Mouse (Mus musculus): ENCODE data around the gene Gja5. TPM values are rescaled to one million over a fixed set of nuclear protein-coding genes. Genes with fewer than 3 reads are reported as not detected.
A peak's percentile ranks its signal among the peaks of the same experiment; 100 is the strongest.

Gene Gja5
- 26.8 and 28.6 TPM in 2 replicates for polyA plus RNA-seq (2015; fragmentation: Nextera tagmentation; extraction: Ambion mirVana)

DNA sequence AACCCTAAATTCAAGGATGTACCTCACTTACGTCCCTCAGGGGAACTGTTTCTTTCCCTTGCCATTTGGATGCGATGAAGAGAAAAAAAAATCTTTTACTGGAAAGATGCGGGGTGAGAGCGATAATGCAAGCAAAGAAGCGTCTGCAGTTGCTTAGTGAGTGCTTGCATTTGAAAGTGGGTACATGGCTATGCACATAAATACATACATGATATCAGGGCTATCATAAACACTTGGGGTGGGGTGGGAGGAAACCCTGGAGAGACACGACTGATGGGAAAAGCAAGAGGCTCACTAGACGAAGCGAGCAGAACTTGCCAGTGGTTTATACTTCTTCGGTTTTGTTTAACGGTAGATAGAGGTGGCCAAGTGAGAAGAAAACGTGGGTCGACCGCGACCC, at the start of gene Gja5:
Gene Gja5 (plus strand): TSS at position 301 of the 400 bp plus-strand sequence.
- peak within 1 kb of the TSS; percentile 90 for H3K9ac ChIP-seq (ENCODE audit: low read length)
- no peak within 1 kb of the TSS for H3K27ac ChIP-seq (ENCODE audit: low read length)
- H3K27me3 ChIP-seq (ENCODE audit: control insufficient read depth, insufficient read depth, low read depth, low read length): peaks cover 4% of the 10 kb centered on the region; the same call in 1 of the 2 replicates
- WGBS: 12% methylated on average over 14 of the region's 14 CpGs
- H3K4me3 ChIP-seq (ENCODE audit: low read length): peak within 1 kb of the TSS; percentile 100
- peak within 1 kb of the TSS; percentile 91 for H3K4me2 ChIP-seq (ENCODE audit: low read depth, low read length)
- H3K4me1 ChIP-seq (replicated peaks; ENCODE audit: control insufficient read depth, insufficient read depth, low read length): peaks cover 6% of the 10 kb centered on the region
- H3K9me3 ChIP-seq (ENCODE audit: control insufficient read depth, low read length): no peaks in the 10 kb centered on the region
- no peaks in the 10 kb centered on the region for H3K36me3 ChIP-seq (ENCODE audit: control insufficient read depth, insufficient read depth, low read length)
- no peak for ATAC-seq (ENCODE audit: low read depth)

DNA sequence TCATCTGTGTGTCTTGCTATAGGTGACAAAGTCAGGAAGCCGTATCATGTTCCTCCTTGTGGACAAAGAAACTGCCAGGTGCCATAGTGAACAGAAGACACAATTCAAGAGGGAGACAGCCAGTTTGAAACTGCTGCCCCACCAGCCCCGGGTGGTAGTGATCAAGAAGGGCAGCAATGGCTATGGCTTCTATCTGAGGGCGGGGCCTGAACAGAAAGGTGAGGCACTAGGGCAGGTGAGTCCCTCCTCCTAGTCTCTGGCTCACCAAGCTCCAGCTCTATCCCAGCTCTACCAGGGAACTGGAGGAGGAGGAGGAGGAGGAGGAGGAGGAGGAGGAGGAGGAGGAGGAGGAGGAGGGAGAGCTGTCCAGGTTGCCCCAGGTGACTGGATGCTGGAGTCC, 48.7 kb upstream of the Gja5 start:
- no peak for ATAC-seq (ENCODE audit: low read depth)
- WGBS: 73% methylated on average over 3 of the region's 3 CpGs
- H3K4me3 ChIP-seq (ENCODE audit: low read length): no peak overlapping the region
- H3K9ac ChIP-seq (ENCODE audit: low read length): no peak overlapping the region
- H3K27ac ChIP-seq (ENCODE audit: low read length): no peak overlapping the region
- H3K4me1 ChIP-seq (replicated peaks; ENCODE audit: control insufficient read depth, insufficient read depth, low read length): no peaks in the 10 kb centered on the region
- H3K27me3 ChIP-seq (ENCODE audit: control insufficient read depth, insufficient read depth, low read depth, low read length): no peaks in the 10 kb centered on the region
- H3K4me2 ChIP-seq (ENCODE audit: low read depth, low read length): no peak overlapping the region
- H3K36me3 ChIP-seq (ENCODE audit: control insufficient read depth, insufficient read depth, low read length): no peaks in the 10 kb centered on the region
- no peaks in the 10 kb centered on the region for H3K9me3 ChIP-seq (ENCODE audit: control insufficient read depth, low read length)

DNA sequence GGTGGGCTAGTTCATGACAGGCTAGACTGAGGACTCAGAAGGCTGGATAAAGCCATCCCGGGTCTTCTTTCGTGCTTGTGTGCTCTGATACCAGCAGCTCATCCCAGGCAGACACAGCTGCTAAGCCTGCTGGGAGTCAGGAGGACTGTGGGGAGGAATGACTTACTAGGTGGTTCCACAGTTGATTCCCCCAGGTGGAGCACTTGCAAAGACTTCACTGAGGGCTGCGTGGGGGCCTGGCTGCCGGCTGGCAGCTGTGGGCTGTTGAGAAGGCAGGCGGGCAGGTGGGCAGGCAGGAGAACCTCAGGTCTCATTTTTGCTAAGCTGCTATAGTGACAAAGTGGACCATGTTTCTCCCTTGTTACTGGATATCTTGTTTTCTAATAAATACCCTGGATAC, 44.0 kb upstream of the Gja5 start:
- WGBS: 84% methylated on average over 5 of the region's 5 CpGs

DNA sequence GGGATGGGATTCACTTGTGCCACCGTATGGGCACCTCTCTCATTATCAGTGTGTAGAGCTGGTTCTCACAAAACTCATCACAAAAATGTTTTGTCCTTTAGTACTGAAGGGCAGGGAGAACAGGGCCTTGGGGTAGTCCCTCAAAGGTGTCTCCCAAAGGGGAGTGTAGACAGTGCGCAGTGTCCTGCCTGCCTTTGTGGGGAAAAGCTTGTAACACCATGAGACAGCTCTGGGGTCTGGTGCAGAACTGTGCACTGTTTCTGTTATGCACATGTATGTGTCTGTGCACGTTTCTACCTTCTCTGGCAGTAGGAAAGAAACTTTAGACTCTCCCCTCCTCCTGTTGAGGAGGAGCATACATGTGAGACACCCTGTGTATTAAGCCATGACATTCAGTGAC, 36.6 kb upstream of the Gja5 start:
- Histone ChIP-seq H3K27me3 (ENCODE audit: control insufficient read depth, insufficient read depth, low read depth, low read length) (no peaks in the 10 kb centered on the region), H3K9me3 (ENCODE audit: control insufficient read depth, low read length) (no peaks in the 10 kb centered on the region), H3K4me2 (ENCODE audit: low read depth, low read length) (no peak overlapping the region), H3K27ac (ENCODE audit: low read length) (no peak overlapping the region), H3K4me1 (replicated peaks; ENCODE audit: control insufficient read depth, insufficient read depth, low read length) (no peaks in the 10 kb centered on the region), H3K4me3 (ENCODE audit: low read length) (no peak overlapping the region), H3K9ac (ENCODE audit: low read length) (no peak overlapping the region), H3K36me3 (ENCODE audit: control insufficient read depth, insufficient read depth, low read length) (peaks cover 17% of the 10 kb centered on the region)
- 89% methylated on average over 3 of the region's 3 CpGs for whole genome bisulfite sequencing
- no peak for ATAC-seq (ENCODE audit: low read depth)

More for the DNA sequence above, 44.0 kb upstream of the Gja5 start:
- no peaks in the 10 kb centered on the region for H3K9me3 ChIP-seq (ENCODE audit: control insufficient read depth, low read length)
- no peak overlapping the region for H3K4me2 ChIP-seq (ENCODE audit: low read depth, low read length)
- H3K36me3 ChIP-seq (ENCODE audit: control insufficient read depth, insufficient read depth, low read length): no peaks in the 10 kb centered on the region
- no peaks in the 10 kb centered on the region for H3K27me3 ChIP-seq (ENCODE audit: control insufficient read depth, insufficient read depth, low read depth, low read length)
- no peak overlapping the region for H3K27ac ChIP-seq (ENCODE audit: low read length)
- H3K4me3 ChIP-seq (ENCODE audit: low read length): no peak overlapping the region
- no peaks in the 10 kb centered on the region for H3K4me1 ChIP-seq (replicated peaks; ENCODE audit: control insufficient read depth, insufficient read depth, low read length)
- no peak for ATAC-seq (ENCODE audit: low read depth)
- H3K9ac ChIP-seq (ENCODE audit: low read length): no peak overlapping the region

- peaks cover 22% of the 10 kb centered on the region for H3K36me3 ChIP-seq (ENCODE audit: control insufficient read depth, insufficient read depth, low read length)
- no peaks in the 10 kb centered on the region for H3K9me3 ChIP-seq (ENCODE audit: control insufficient read depth, low read length)
- H3K9ac ChIP-seq (ENCODE audit: low read length): no peak overlapping the region
- no peaks in the 10 kb centered on the region for H3K27me3 ChIP-seq (ENCODE audit: control insufficient read depth, insufficient read depth, low read depth, low read length)
- no peak overlapping the region for H3K4me2 ChIP-seq (ENCODE audit: low read depth, low read length)
- ATAC-seq (ENCODE audit: low read depth): no peak
- WGBS: 89% methylated on average over 8 of the region's 8 CpGs
- H3K4me3 ChIP-seq (ENCODE audit: low read length): no peak overlapping the region
- no peaks in the 10 kb centered on the region for H3K4me1 ChIP-seq (replicated peaks; ENCODE audit: control insufficient read depth, insufficient read depth, low read length)
- H3K27ac ChIP-seq (ENCODE audit: low read length): no peak overlapping the region
Measured at GRCm38 (mm10) chr3:96868566-96868965, 35.9 kb upstream of the Gja5 start.

DNA sequence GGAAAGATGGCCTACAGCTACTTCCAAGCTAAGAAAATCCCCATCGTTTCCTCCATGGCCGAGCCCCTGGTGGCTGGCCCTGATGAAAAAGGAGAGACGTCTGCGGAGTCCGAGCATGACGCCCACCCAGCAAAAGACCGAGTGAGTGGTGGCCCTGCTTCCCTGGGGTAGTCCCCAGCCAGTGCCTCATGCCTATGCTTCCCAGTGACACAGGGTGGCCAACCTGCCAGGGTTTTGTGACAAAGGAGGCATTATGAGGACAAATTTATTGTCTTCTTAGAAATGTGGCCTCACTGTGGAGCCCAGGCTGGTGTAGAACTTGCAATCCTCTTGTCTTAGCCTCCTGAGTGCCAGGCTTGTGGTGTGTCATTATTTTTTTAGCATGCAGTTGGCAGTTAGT, 35.4 kb upstream of the Gja5 start:
- Histone ChIP-seq H3K9me3 (ENCODE audit: control insufficient read depth, low read length) (no peaks in the 10 kb centered on the region), H3K4me1 (replicated peaks; ENCODE audit: control insufficient read depth, insufficient read depth, low read length) (no peaks in the 10 kb centered on the region), H3K36me3 (ENCODE audit: control insufficient read depth, insufficient read depth, low read length) (peaks cover 22% of the 10 kb centered on the region), H3K4me2 (ENCODE audit: low read depth, low read length) (no peak overlapping the region), H3K27ac (ENCODE audit: low read length) (no peak overlapping the region), H3K9ac (ENCODE audit: low read length) (no peak overlapping the region), H3K27me3 (ENCODE audit: control insufficient read depth, insufficient read depth, low read depth, low read length) (no peaks in the 10 kb centered on the region), H3K4me3 (ENCODE audit: low read length) (no peak overlapping the region)
- WGBS: 95% methylated on average over 7 of the region's 7 CpGs
- ATAC-seq (ENCODE audit: low read depth): no peak

DNA sequence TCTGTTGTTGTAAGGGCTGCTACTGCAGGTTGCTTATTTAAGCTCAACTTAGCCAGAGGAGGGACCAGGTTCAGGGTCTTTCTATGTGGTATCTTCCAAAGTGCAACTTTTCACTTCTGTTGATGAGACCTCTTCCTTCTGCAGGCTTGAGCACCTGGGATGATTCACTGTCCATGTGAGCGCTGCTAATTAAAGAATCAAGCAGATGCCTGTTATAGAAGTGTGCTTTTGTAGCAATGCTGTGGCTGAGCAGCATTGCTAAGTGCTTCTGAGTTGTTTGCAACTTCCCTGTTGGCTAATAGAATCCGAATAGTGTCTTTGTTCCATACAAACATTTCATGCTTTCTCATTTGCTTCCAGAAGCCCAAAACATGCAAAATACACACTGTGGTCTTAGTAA, 34.2 kb upstream of the Gja5 start:
- ATAC-seq (ENCODE audit: low read depth): no peak
- Histone ChIP-seq H3K4me2 (ENCODE audit: low read depth, low read length) (no peak overlapping the region), H3K27ac (ENCODE audit: low read length) (no peak overlapping the region), H3K9ac (ENCODE audit: low read length) (no peak overlapping the region), H3K36me3 (ENCODE audit: control insufficient read depth, insufficient read depth, low read length) (peaks cover 22% of the 10 kb centered on the region), H3K4me3 (ENCODE audit: low read length) (no peak overlapping the region), H3K27me3 (ENCODE audit: control insufficient read depth, insufficient read depth, low read depth, low read length) (no peaks in the 10 kb centered on the region), H3K9me3 (ENCODE audit: control insufficient read depth, low read length) (no peaks in the 10 kb centered on the region), H3K4me1 (replicated peaks; ENCODE audit: control insufficient read depth, insufficient read depth, low read length) (no peaks in the 10 kb centered on the region)
- 93% methylated on average over 2 of the region's 2 CpGs for WGBS

GRCm38 (mm10) chr3:96871070-96871469, 33.4 kb upstream of the Gja5 start:
- Histone ChIP-seq H3K36me3 (ENCODE audit: control insufficient read depth, insufficient read depth, low read length) (peaks cover 26% of the 10 kb centered on the region), H3K4me1 (replicated peaks; ENCODE audit: control insufficient read depth, insufficient read depth, low read length) (no peaks in the 10 kb centered on the region), H3K4me2 (ENCODE audit: low read depth, low read length) (no peak overlapping the region), H3K9me3 (ENCODE audit: control insufficient read depth, low read length) (no peaks in the 10 kb centered on the region), H3K27ac (ENCODE audit: low read length) (no peak overlapping the region), H3K4me3 (ENCODE audit: low read length) (no peak overlapping the region), H3K27me3 (ENCODE audit: control insufficient read depth, insufficient read depth, low read depth, low read length) (no peaks in the 10 kb centered on the region), H3K9ac (ENCODE audit: low read length) (no peak overlapping the region)
- 84% methylated on average over 8 of the region's 8 CpGs for WGBS
- ATAC-seq (ENCODE audit: low read depth): no peak

DNA sequence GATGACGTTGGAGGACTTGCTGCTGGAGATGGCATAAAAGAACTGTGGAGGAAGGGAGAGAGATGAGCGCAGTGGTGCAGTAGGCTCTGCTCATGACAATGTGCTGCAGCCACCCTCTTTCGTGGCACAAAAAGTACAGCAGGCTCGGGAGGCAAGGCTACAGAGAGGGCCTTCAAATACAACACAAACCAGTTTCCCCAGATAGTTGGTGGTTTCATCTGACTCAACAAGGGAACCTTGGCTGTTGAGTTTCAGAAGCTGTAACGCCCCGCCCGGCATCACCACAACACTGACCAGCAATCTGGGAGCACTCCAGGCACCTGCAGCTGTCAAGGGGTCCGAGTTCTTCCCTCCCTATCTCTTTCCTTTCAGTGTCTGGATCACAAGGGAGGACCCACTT, 32.0 kb upstream of the Gja5 start:
- ATAC-seq (ENCODE audit: low read depth): no peak
- Histone ChIP-seq H3K9ac (ENCODE audit: low read length) (no peak overlapping the region), H3K27ac (ENCODE audit: low read length) (no peak overlapping the region), H3K4me2 (ENCODE audit: low read depth, low read length) (no peak overlapping the region), H3K27me3 (ENCODE audit: control insufficient read depth, insufficient read depth, low read depth, low read length) (no peaks in the 10 kb centered on the region), H3K4me1 (replicated peaks; ENCODE audit: control insufficient read depth, insufficient read depth, low read length) (no peaks in the 10 kb centered on the region), H3K9me3 (ENCODE audit: control insufficient read depth, low read length) (no peaks in the 10 kb centered on the region), H3K36me3 (ENCODE audit: control insufficient read depth, insufficient read depth, low read length) (peaks cover 26% of the 10 kb centered on the region), H3K4me3 (ENCODE audit: low read length) (no peak overlapping the region)
- WGBS: 93% methylated on average over 8 of the region's 8 CpGs

Data from lung, embryonic 16.5 days (tissue).